Mouse (Mus musculus): ENCODE results near the gene Cd300lg. TPM values are rescaled to one million over a fixed set of nuclear protein-coding genes. Genes with fewer than 3 reads are reported as not detected.

Cd300lg gene
- polyA plus RNA-seq, 1 experiment from 2014 or later = 2.0 TPM

DNA sequence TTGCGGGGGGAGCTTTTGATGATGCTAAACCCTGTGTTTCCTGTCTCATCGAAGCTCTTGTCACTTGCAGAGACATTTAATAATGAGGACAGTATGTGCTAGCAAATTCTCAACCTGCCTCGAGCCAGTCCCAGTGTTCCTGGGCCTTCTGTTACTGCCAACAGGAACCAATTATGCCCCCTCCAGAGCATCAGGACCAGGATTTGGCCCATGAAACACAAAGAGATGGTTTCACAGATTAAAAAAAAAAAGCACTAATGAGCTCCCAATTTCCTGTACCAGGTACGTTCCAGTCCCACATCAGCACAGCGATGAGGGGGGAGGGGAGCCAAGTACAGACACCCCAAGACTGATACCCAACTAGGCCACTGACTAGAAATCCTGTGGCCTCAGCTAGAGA is 20.1 kb upstream of the Cd300lg start:
- 87% methylated on average over 5 of the region's 5 CpGs for WGBS

DNA sequence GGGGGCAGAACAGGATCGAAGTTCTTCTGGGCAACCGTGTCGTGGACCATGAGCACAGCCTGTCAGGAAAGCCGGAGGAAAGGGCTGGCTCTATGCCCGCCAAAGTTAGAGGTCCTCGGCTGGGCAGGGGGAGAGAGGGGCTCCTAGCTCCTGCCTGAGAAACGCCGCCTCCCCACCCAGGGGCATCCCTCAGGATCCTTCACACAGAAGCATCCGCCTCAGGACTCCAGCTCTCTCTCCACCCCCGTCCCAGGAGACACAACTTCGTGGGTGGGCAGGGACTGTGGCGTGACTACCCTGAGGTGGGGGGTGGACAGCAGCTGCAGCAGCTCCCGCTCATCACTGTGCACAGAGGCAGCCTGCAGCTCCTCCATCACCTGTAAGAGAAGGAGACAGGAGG is 17.9 kb upstream of the Cd300lg start:
- no peaks in the 10 kb centered on the region for H3K9me3 ChIP-seq (ENCODE audit: control insufficient read depth, low read length)
- no peak overlapping the region for H3K27ac ChIP-seq (ENCODE audit: low read length)
- no peak overlapping the region for H3K9ac ChIP-seq (ENCODE audit: low read depth, low read length)
- H3K4me3 ChIP-seq (ENCODE audit: low read length) = no peak overlapping the region
- no peaks in the 10 kb centered on the region for H3K36me3 ChIP-seq (ENCODE audit: control insufficient read depth, insufficient read depth, low read length)
- peaks cover 9% of the 10 kb centered on the region for H3K4me1 ChIP-seq (ENCODE audit: control insufficient read depth, insufficient read depth, low read length)
- ATAC-seq = no peak
- no peaks in the 10 kb centered on the region for H3K27me3 ChIP-seq (replicated peaks; ENCODE audit: control insufficient read depth, insufficient read depth, low read length)
- WGBS = 84% methylated on average over 13 of the region's 13 CpGs
- no peak overlapping the region for H3K4me2 ChIP-seq (ENCODE audit: low read depth, low read length)

More for the DNA sequence above, 20.1 kb upstream of the Cd300lg start:
- Histone ChIP-seq H3K4me2 (ENCODE audit: low read depth, low read length) (no peak overlapping the region), H3K27ac (ENCODE audit: low read length) (no peak overlapping the region), H3K27me3 (replicated peaks; ENCODE audit: control insufficient read depth, insufficient read depth, low read length) (no peaks in the 10 kb centered on the region), H3K4me1 (ENCODE audit: control insufficient read depth, insufficient read depth, low read length) (0 out of 2 replicates have a peak, but pooled peaks cover 2% of the 10 kb centered on the region), H3K9ac (ENCODE audit: low read depth, low read length) (no peak overlapping the region), H3K9me3 (ENCODE audit: control insufficient read depth, low read length) (no peaks in the 10 kb centered on the region), H3K4me3 (ENCODE audit: low read length) (no peak overlapping the region), H3K36me3 (ENCODE audit: control insufficient read depth, insufficient read depth, low read length) (no peaks in the 10 kb centered on the region; the same call in 1 of the 2 replicates)
- no peak for ATAC-seq

DNA sequence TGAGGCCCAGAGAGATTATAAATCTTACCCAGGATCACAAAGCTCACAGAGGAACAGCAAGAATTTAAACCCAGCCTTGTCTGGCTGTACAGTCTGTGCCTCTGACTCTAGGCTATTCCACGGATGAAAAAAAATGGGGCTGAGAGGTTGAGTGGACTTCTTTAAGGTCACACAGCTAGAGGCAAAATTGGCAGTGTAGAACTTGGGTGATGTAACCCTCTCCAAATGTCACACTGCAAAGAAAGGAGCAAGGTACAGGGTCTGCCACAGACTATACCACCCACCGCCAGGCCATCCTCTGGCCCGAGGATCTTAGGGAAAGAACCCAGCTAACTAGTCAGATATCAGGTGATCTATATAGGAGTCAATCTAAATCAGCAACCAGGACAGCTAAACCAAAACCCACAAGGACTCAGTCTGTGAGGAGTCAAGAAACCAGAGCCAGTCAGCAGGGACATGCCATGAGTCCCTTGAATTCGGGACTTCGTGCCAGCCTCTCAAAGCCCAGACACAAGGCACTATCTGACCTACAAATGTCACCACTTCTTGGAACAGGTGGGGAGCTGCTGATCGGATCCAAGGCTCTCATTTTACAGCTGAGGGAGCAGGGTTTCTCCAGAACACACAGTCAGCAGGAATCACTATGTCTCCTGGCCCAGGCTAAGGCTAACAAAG is 17.1 kb upstream of the Cd300lg start:
- Histone ChIP-seq H3K27me3 (replicated peaks; ENCODE audit: control insufficient read depth, insufficient read depth, low read length) (no peaks in the 10 kb centered on the region), H3K27ac (ENCODE audit: low read length) (no peak overlapping the region), H3K4me1 (ENCODE audit: control insufficient read depth, insufficient read depth, low read length) (peaks cover 9% of the 10 kb centered on the region), H3K36me3 (ENCODE audit: control insufficient read depth, insufficient read depth, low read length) (no peaks in the 10 kb centered on the region), H3K4me3 (ENCODE audit: low read length) (no peak overlapping the region), H3K4me2 (ENCODE audit: low read depth, low read length) (no peak overlapping the region), H3K9me3 (ENCODE audit: control insufficient read depth, low read length) (no peaks in the 10 kb centered on the region), H3K9ac (ENCODE audit: low read depth, low read length) (no peak overlapping the region)
- ATAC-seq = no peak
- WGBS = 86% methylated on average over 6 of the region's 6 CpGs

DNA sequence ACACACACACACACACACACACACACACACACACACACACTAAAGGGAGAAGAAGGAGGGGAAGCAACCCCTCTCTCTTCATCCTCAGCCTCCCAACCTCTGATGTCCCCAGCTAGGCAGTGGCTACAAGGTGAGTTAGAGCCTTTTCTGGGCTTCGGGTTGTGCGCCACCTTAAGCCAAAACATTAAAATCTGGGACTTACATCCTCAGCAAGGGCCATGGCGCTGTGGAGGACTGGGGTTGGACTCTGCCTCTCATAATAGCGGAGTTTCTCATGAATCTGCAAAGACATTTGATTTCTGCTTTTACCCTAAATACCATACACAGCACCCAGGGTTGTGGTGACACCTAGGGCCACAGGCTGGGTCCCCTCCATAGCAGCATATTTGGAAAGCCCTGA is 16.4 kb upstream of the Cd300lg start:
- Histone ChIP-seq H3K9ac (ENCODE audit: low read depth, low read length) (no peak overlapping the region), H3K9me3 (ENCODE audit: control insufficient read depth, low read length) (no peaks in the 10 kb centered on the region), H3K4me3 (ENCODE audit: low read length) (no peak overlapping the region), H3K27me3 (replicated peaks; ENCODE audit: control insufficient read depth, insufficient read depth, low read length) (no peaks in the 10 kb centered on the region), H3K4me1 (ENCODE audit: control insufficient read depth, insufficient read depth, low read length) (peaks cover 9% of the 10 kb centered on the region), H3K36me3 (ENCODE audit: control insufficient read depth, insufficient read depth, low read length) (no peaks in the 10 kb centered on the region), H3K27ac (ENCODE audit: low read length) (no peak overlapping the region), H3K4me2 (ENCODE audit: low read depth, low read length) (no peak overlapping the region)
- WGBS = 87% methylated on average over 4 of the region's 4 CpGs
- no peak for ATAC-seq

DNA sequence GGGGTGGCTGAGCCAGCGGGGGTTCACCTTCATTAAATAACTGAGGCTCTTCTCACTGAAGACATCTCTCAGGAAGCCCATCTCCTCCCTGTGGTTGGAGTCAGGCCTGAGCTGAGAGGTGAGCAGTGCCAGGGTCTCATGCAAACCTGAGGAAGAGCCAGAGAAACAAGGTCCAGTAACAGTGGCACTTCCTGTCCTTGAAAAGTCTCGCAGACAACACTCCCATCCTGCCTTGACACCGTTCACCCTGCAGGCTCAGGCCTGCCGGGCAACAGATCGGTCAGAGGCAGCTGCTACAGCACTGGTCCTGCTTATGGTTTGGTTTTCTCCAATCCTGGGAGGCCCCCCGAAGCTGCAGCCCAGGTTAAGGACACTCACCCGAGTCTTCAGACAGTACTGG is 16.0 kb upstream of the Cd300lg start:
- Histone ChIP-seq H3K4me3 (ENCODE audit: low read length) (no peak overlapping the region), H3K27me3 (replicated peaks; ENCODE audit: control insufficient read depth, insufficient read depth, low read length) (no peaks in the 10 kb centered on the region), H3K4me2 (ENCODE audit: low read depth, low read length) (no peak overlapping the region), H3K9me3 (ENCODE audit: control insufficient read depth, low read length) (no peaks in the 10 kb centered on the region), H3K36me3 (ENCODE audit: control insufficient read depth, insufficient read depth, low read length) (no peaks in the 10 kb centered on the region), H3K27ac (ENCODE audit: low read length) (no peak overlapping the region), H3K9ac (ENCODE audit: low read depth, low read length) (no peak overlapping the region), H3K4me1 (ENCODE audit: control insufficient read depth, insufficient read depth, low read length) (peaks cover 9% of the 10 kb centered on the region)
- ATAC-seq = no peak
- WGBS = 55% methylated on average over 7 of the region's 7 CpGs

DNA sequence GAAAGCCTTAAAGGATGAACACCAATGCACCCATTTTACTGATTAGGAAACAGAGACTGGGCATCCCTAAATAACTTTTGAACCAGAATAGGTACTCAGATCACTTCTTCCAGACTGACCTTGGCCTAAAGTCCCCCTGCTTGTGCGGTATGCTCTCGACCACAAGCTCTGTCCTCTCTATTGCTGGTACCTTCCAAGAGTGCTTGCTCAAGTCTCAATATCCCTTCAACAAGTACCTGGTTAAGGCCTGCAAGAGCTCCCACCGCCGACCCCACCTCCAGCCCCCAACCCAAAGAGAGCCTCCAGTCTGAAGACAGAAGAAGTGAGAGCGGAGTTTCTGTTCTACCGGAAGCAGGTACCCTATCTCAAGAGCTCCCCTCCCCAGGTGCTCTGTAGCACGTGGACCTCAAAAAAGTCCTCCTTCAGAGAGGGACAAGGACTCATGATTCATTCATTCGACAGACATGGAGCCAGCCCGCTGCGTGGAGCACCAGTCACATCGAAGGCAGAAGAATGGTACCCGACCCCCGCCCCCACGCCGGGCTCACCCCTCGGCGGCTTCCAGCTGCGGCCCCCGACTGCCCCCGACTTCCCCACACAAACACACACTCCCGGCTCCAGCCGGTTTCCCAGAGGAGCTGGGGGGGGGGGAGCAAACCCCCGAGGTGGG is 15.2 kb upstream of the Cd300lg start:
- H3K9ac ChIP-seq (ENCODE audit: low read depth, low read length) = peak overlapping the region; percentile 70
- ATAC-seq = peak; percentile 8; the same call in 1 of the 2 replicates
- no peaks in the 10 kb centered on the region for H3K36me3 ChIP-seq (ENCODE audit: control insufficient read depth, insufficient read depth, low read length)
- H3K4me1 ChIP-seq (ENCODE audit: control insufficient read depth, insufficient read depth, low read length) = peaks cover 9% of the 10 kb centered on the region
- no peak overlapping the region for H3K27ac ChIP-seq (ENCODE audit: low read length)
- no peaks in the 10 kb centered on the region for H3K9me3 ChIP-seq (ENCODE audit: control insufficient read depth, low read length)
- H3K4me3 ChIP-seq (ENCODE audit: low read length) = peak overlapping the region; percentile 57
- H3K4me2 ChIP-seq (ENCODE audit: low read depth, low read length) = peak overlapping the region; percentile 94
- WGBS = 6% methylated on average over 23 of the region's 23 CpGs
- H3K27me3 ChIP-seq (replicated peaks; ENCODE audit: control insufficient read depth, insufficient read depth, low read length) = no peaks in the 10 kb centered on the region

DNA sequence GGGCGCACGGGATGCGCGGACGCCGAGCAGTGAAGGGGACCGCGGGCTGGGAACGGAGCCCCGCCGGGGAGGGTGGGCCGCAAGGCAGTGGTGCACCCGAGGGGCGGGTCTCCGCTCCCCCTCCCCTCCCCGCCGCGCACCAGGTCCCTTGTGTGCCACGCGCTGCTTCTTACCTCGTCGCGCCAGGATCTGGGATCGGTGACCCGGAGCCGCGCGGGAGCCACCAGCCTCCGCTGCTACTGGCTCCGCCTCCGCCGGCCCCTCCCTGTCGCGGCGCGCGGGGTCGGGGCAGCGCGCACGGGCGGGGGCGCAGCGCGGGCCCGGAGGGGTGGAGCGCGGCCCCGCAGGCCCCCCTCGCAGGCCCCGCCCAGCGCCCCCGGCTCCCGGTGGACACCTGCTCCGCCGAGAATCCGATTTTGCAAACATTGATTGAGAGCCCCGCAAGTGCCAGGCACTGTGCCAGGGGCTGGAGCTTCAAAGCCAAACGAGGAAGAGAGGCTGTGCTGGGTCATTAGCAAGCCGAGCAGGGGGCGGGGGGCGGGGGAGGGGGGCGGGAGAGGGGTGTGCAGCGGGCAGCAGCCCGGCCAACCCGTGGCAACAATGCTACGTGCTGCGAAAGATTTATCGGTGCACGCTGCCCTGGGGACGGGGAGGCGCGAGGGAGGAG is 14.5 kb upstream of the Cd300lg start:
- peak; percentile 89 for ATAC-seq
- H3K36me3 ChIP-seq (ENCODE audit: control insufficient read depth, insufficient read depth, low read length) = no peaks in the 10 kb centered on the region
- peaks cover 9% of the 10 kb centered on the region for H3K4me1 ChIP-seq (ENCODE audit: control insufficient read depth, insufficient read depth, low read length)
- H3K4me3 ChIP-seq (ENCODE audit: low read length) = peak overlapping the region; percentile 57
- under 1% methylated on average over 59 of the region's 73 CpGs for WGBS
- peak overlapping the region; percentile 56; the same call in 1 of the 2 replicates for H3K27ac ChIP-seq (ENCODE audit: low read length)
- peak overlapping the region; percentile 70 for H3K9ac ChIP-seq (ENCODE audit: low read depth, low read length)
- H3K4me2 ChIP-seq (ENCODE audit: low read depth, low read length) = peak overlapping the region; percentile 94
- H3K9me3 ChIP-seq (ENCODE audit: control insufficient read depth, low read length) = no peaks in the 10 kb centered on the region
- H3K27me3 ChIP-seq (replicated peaks; ENCODE audit: control insufficient read depth, insufficient read depth, low read length) = no peaks in the 10 kb centered on the region

DNA sequence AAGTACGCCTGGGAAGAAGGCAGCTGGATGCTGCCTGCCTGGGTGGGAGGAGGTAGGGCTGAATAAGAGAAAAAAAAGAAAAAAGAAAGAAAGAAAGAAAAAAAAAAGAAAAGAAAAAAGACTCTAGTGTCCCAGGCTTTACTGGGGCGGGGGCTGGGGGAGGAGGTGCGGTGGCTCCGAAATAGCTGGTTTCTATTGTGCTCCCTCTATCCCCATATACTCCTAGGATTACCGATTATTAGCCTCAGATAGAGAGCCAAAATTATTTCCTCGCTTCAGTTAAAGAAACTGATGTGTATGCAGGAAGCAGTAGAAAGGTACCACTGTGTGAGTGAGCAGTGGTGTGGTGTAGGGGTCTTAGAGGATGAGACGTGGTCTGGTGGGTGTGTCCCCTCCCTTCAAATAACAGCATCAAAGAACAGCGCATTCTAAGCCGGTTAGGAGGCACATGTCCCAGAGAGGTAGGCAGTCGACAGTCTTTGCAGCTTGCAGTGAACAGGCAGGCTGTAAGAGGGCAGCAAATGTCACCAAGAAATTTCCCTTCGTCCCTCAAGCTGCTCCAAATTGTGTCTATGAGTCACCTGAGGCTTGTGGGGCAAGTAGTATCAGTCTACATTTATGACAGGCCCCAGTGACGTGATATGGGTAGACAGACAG is 13.8 kb upstream of the Cd300lg start:
- peak overlapping the region; percentile 94 for H3K4me2 ChIP-seq (ENCODE audit: low read depth, low read length)
- H3K27ac ChIP-seq (ENCODE audit: low read length) = peak overlapping the region; percentile 45
- H3K36me3 ChIP-seq (ENCODE audit: control insufficient read depth, insufficient read depth, low read length) = no peaks in the 10 kb centered on the region
- H3K4me3 ChIP-seq (ENCODE audit: low read length) = peak overlapping the region; percentile 57
- H3K9ac ChIP-seq (ENCODE audit: low read depth, low read length) = peak overlapping the region; percentile 70; the same call in 1 of the 2 replicates
- no peaks in the 10 kb centered on the region for H3K27me3 ChIP-seq (replicated peaks; ENCODE audit: control insufficient read depth, insufficient read depth, low read length)
- H3K9me3 ChIP-seq (ENCODE audit: control insufficient read depth, low read length) = no peaks in the 10 kb centered on the region
- H3K4me1 ChIP-seq (ENCODE audit: control insufficient read depth, insufficient read depth, low read length) = peaks cover 9% of the 10 kb centered on the region
- ATAC-seq = no peak
- 6% methylated on average over 12 of the region's 12 CpGs for WGBS

Measured in intestine, embryonic 16.5 days (tissue).